Mouse (Mus musculus): ENCODE data around the gene Gm7029. TPM values are rescaled to one million over a fixed set of nuclear protein-coding genes. Genes with fewer than 3 reads are reported as not detected.
A peak's percentile ranks its signal among the peaks of the same experiment; 100 is the strongest.
"Not testable (repeated sequence)": the region's sequence is repeated elsewhere in the genome, so short reads cannot be mapped to it uniquely, and the experiment has no call there.

Gene Gm7029
- total and polyA plus RNA-seq, 3 experiments = not detected

DNA sequence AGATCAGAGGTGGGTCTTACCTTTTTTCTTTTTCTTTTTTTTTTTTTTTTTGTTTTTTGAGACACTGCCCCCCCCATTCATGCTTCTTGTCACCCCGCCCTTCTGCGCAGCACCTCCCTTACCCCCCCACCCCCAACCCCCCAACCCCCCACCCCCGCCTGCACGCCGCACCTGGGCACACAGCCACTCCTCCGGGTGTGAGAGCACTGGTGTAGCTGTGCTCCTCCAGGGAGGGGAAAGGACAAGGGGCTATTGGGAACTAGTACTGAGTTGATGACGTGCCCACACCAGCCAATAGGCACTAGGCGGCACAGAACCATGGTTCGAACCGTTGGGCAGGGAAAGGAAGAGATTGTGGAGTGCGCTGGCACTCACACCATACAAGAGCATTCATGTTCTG is 774 bp downstream of the Gm7029 start:
- ATAC-seq (ENCODE audit: extremely low read depth, insufficient number of reproducible peaks, low FRiP score, poor library complexity, severe bottlenecking) = no peak

GRCm38 (mm10) chr17:33875797-33876196 is 2.2 kb downstream of the Gm7029 start:
- not testable (repeated sequence) for H3K27me3 ChIP-seq (ENCODE audit: insufficient read depth, low read length); H3K4me3 ChIP-seq (ENCODE audit: low read depth, low read length); ATAC-seq (ENCODE audit: extremely low read depth, insufficient number of reproducible peaks, low FRiP score, poor library complexity, severe bottlenecking); DNase-seq (ENCODE audit: low spot score); H3K9me3 ChIP-seq (replicated peaks); H3K4me1 ChIP-seq (ENCODE audit: insufficient read depth, low read depth, low read length)
- H3K36me3 ChIP-seq (replicated peaks) = peaks cover 51% of the 10 kb centered on the region

More for the DNA sequence above, 774 bp downstream of the Gm7029 start:
- Histone ChIP-seq H3K4me1 (ENCODE audit: insufficient read depth, low read depth, low read length) (no peaks in the 10 kb centered on the region), H3K4me3 (ENCODE audit: low read depth, low read length) (no peak overlapping the region), H3K36me3 (replicated peaks) (peaks cover 41% of the 10 kb centered on the region), H3K9me3 (replicated peaks) (no peaks in the 10 kb centered on the region), H3K27me3 (ENCODE audit: insufficient read depth, low read length) (no peaks in the 10 kb centered on the region)
- no peak for TF ChIP-seq POLR2AphosphoS5 (IDR thresholded peaks at IDR 0.05; ENCODE audit: insufficient replicate concordance, low read depth, low read length)
- TF ChIP-seq CTCF (IDR thresholded peaks at IDR 0.05; ENCODE audit: low read depth, low read length) = no peak
- TF ChIP-seq GATA1 (IDR thresholded peaks at IDR 0.05; ENCODE audit: borderline replicate concordance, low read length) = no peak
- TF ChIP-seq TAL1 (conservative IDR thresholded peaks at IDR 0.05; ENCODE audit: low read depth, low read length) = no peak
- no peak for TF ChIP-seq GATA2 (IDR thresholded peaks at IDR 0.05; ENCODE audit: borderline replicate concordance, low read depth, low read length)
- no peak for DNase-seq (ENCODE audit: low spot score)

DNA sequence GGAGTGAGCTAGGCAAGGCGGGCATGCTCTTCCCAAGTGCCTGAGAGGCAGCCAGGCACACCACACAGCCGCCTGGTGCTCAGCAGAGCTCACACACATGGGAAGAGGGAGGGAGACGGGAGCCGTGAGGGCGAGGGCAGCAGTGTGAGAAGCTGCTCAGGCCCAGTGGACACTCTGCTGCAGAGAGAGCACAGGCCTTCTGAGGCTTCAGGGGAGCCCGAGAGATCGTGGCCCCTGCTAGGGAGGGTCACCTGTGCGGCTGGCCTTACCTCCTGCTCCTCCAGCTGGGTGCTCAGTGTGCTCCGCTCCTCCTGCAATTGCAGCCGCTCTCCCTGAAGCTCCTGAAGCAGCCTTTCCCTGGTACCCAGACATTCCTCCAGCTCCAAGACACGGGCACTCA is 10.7 kb downstream of the Gm7029 start:
- H3K9me3 ChIP-seq (replicated peaks); H3K4me3 ChIP-seq (ENCODE audit: low read depth, low read length); DNase-seq (ENCODE audit: low spot score); H3K27me3 ChIP-seq (ENCODE audit: insufficient read depth, low read length); ATAC-seq (ENCODE audit: extremely low read depth, insufficient number of reproducible peaks, low FRiP score, poor library complexity, severe bottlenecking): not testable (repeated sequence)
- Histone ChIP-seq H3K4me1 (ENCODE audit: insufficient read depth, low read depth, low read length) (peaks cover 35% of the 10 kb centered on the region), H3K36me3 (replicated peaks) (peaks cover 67% of the 10 kb centered on the region)

DNA sequence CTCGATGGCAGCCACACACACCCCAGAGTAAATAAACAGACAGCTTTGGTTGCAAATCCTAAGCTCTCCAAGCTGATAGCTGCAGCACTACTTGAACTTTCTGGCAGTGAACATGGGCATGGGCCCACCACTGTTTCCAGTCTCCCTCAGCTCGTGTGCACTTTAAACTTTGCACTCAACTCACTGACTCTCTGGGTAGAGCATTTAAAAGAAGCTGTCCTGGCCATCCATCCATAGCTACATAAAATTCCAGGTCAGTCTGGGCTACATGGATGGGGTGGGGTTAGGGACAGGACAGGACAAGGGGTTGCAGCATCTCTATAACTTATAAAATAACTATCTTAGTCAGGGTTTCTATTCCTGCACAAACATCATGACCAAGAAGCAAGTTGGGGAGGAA is 14.2 kb downstream of the Gm7029 start:
- peaks cover 37% of the 10 kb centered on the region for H3K36me3 ChIP-seq (replicated peaks)
- H3K9me3 ChIP-seq (replicated peaks); ATAC-seq (ENCODE audit: extremely low read depth, insufficient number of reproducible peaks, low FRiP score, poor library complexity, severe bottlenecking); DNase-seq (ENCODE audit: low spot score); H3K27me3 ChIP-seq (ENCODE audit: insufficient read depth, low read length); H3K4me3 ChIP-seq (ENCODE audit: low read depth, low read length): not testable (repeated sequence)
- peaks cover 32% of the 10 kb centered on the region for H3K4me1 ChIP-seq (ENCODE audit: insufficient read depth, low read depth, low read length)

- DNase-seq (ENCODE audit: low spot score); ATAC-seq (ENCODE audit: extremely low read depth, insufficient number of reproducible peaks, low FRiP score, poor library complexity, severe bottlenecking); H3K27me3 ChIP-seq (ENCODE audit: insufficient read depth, low read length); H3K9me3 ChIP-seq (replicated peaks); H3K4me3 ChIP-seq (ENCODE audit: low read depth, low read length): not testable (repeated sequence)
- Histone ChIP-seq H3K4me1 (ENCODE audit: insufficient read depth, low read depth, low read length) (peaks cover 32% of the 10 kb centered on the region), H3K36me3 (replicated peaks) (peaks cover 35% of the 10 kb centered on the region)
Observed at GRCm38 (mm10) chr17:33888230-33888629, 14.6 kb downstream of the Gm7029 start.

- not testable (repeated sequence) for DNase-seq (ENCODE audit: low spot score); H3K9me3 ChIP-seq (replicated peaks); ATAC-seq (ENCODE audit: extremely low read depth, insufficient number of reproducible peaks, low FRiP score, poor library complexity, severe bottlenecking); H3K27me3 ChIP-seq (ENCODE audit: insufficient read depth, low read length)
- peaks cover 26% of the 10 kb centered on the region for H3K36me3 ChIP-seq (replicated peaks)
- H3K4me1 ChIP-seq (ENCODE audit: insufficient read depth, low read depth, low read length) = peaks cover 32% of the 10 kb centered on the region
- peak overlapping the region; percentile 85 for H3K4me3 ChIP-seq (ENCODE audit: low read depth, low read length)
Observed at GRCm38 (mm10) chr17:33889941-33890532, 16.4 kb downstream of the Gm7029 start.

DNA sequence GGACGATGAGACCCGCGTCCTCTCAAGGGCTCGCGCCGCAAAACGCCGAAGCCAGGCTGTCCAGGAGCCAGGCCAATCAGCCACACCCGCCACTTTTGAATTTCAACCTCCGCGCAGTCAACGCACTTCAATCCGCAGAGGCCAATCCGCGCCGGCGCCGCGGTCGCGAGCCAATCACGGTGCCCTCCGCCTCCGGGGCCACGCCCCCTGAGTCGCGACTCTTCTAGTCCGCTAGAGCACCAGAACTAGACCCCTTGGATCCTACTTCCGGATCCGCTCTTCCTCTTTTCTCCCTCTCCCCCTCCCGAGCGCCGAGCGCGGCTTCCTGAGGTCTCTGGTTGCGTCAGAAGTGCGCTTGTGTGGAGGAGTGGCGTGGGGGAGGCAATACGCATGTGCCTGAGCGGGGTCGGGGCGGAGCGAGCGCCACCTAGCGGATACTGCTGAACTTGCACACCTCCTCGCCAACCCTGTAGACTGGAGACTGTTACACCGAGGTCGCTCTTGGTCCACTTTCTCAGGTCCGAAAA is 17.0 kb downstream of the Gm7029 start, which contains the start of gene Kifc1:
Kifc1 (minus strand) TSS at position 129 of the 527 bp plus-strand sequence.
- no peaks in the 10 kb centered on the region for H3K9me3 ChIP-seq (replicated peaks)
- H3K4me1 ChIP-seq (ENCODE audit: insufficient read depth, low read depth, low read length) = peaks cover 30% of the 10 kb centered on the region
- H3K36me3 ChIP-seq (replicated peaks) = peaks cover 20% of the 10 kb centered on the region
- DNase-seq (ENCODE audit: low spot score) (peak; percentile 73), ATAC-seq (ENCODE audit: extremely low read depth, insufficient number of reproducible peaks, low FRiP score, poor library complexity, severe bottlenecking) (peak; percentile 100)
- no peak for TF ChIP-seq GATA1 (IDR thresholded peaks at IDR 0.05; ENCODE audit: borderline replicate concordance, low read length)
- TF ChIP-seq CTCF (IDR thresholded peaks at IDR 0.05; ENCODE audit: low read depth, low read length) = peak; percentile 93
- no peaks in the 10 kb centered on the region for H3K27me3 ChIP-seq (ENCODE audit: insufficient read depth, low read length)
- peak within 1 kb of the TSS; percentile 85 for H3K4me3 ChIP-seq (ENCODE audit: low read depth, low read length)

DNA sequence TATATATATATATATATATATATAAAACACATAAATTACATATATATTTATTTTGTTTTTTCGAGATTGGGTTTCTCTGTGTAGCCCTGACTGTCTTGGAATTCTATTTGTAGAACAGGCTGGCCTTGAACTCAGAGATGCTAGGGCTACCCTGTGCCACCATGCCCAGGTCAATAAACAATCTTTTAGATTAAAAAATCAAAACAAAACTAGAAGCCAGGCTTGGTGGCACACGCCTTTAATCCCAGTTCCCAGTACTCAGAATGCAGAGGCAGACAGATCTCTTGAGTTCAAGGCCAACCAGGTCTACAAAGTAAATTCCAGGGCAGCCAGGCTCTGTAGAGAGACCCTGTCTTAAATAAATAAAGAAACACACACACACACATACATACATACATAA is 17.7 kb downstream of the Gm7029 start:
- no peaks in the 10 kb centered on the region for H3K27me3 ChIP-seq (ENCODE audit: insufficient read depth, low read length)
- DNase-seq (ENCODE audit: low spot score) (no peak), ATAC-seq (ENCODE audit: extremely low read depth, insufficient number of reproducible peaks, low FRiP score, poor library complexity, severe bottlenecking) (no peak)
- H3K4me3 ChIP-seq (ENCODE audit: low read depth, low read length) = no peak overlapping the region
- TF ChIP-seq GATA2 (IDR thresholded peaks at IDR 0.05; ENCODE audit: borderline replicate concordance, low read depth, low read length) (no peak), TAL1 (conservative IDR thresholded peaks at IDR 0.05; ENCODE audit: low read depth, low read length) (no peak), CTCF (IDR thresholded peaks at IDR 0.05; ENCODE audit: low read depth, low read length) (no peak), GATA1 (IDR thresholded peaks at IDR 0.05; ENCODE audit: borderline replicate concordance, low read length) (no peak), POLR2AphosphoS5 (IDR thresholded peaks at IDR 0.05; ENCODE audit: insufficient replicate concordance, low read depth, low read length) (no peak)
- peaks cover 26% of the 10 kb centered on the region for H3K4me1 ChIP-seq (ENCODE audit: insufficient read depth, low read depth, low read length)
- H3K36me3 ChIP-seq (replicated peaks) = peaks cover 13% of the 10 kb centered on the region
- no peaks in the 10 kb centered on the region for H3K9me3 ChIP-seq (replicated peaks)

DNA sequence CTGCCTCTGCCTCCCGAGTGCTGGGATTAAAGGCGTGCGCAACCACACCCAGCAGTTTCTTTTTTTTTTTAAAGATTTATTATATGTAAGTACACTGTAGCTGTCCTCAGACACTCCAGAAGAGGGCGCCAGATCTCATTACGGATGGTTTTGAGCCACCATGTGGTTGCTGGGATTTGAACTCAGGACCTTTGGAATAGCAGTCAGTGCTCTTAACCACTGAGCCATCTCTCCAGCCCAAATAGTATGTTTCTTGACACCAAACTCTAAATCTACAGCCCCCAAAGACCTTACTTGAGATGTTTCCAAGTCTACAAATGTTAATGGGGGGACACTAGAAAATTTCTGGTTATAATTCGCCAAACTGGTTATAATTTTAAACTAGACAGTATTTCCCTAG is 18.3 kb downstream of the Gm7029 start:
- H3K4me1 ChIP-seq (ENCODE audit: insufficient read depth, low read depth, low read length) = peaks cover 24% of the 10 kb centered on the region
- H3K27me3 ChIP-seq (ENCODE audit: insufficient read depth, low read length); H3K9me3 ChIP-seq (replicated peaks); H3K4me3 ChIP-seq (ENCODE audit: low read depth, low read length); ATAC-seq (ENCODE audit: extremely low read depth, insufficient number of reproducible peaks, low FRiP score, poor library complexity, severe bottlenecking); DNase-seq (ENCODE audit: low spot score); H3K36me3 ChIP-seq (replicated peaks): not testable (repeated sequence)
